Mouse (Mus musculus) left cerebral cortex, postnatal 36 days (tissue): ENCODE results near the gene Fis1. TPM values are rescaled to one million over a fixed set of nuclear protein-coding genes. Genes with fewer than 3 reads are reported as not detected.
A peak's percentile ranks its signal among the peaks of the same experiment; 100 is the strongest.

Experiments used
- DNase-seq, 2 experiments: peaks; one replicate each; pipeline ENCODE4 v3.0.0; 2021 to 2022; ENCODE audit warnings: low spot score in 2 of 2, mixed read lengths in 1 of 2
- intact Hi-C: fragments of 180-260 bp; cut with DNase I; formaldehyde crosslinking; loops from one replicate; pipeline ENCODE4 v1.15.1; 2025
- microRNA-seq: library from miRNA; unstranded; fragments of <30 nt; microRNA quantifications from one replicate; pipeline ENCODE4 v1.2.0, GENCODE M21; 2022
- total RNA-seq, 2 experiments: library from RNA; stranded (reverse); gene quantifications; 2 replicates each; pipeline ENCODE4 v1.2.3; 2021

The Fis1 gene
- total RNA-seq, 2 experiments from 2014 or later: 250 to 282 TPM

- intact Hi-C loops: no loop called here
- no peak for DNase-seq
Measured at GRCm38 (mm10) chr5:137007276-137007675, 54.2 kb downstream of the Fis1 start.

GRCm38 (mm10) chr5:137009988-137010387 lies 56.9 kb downstream of the Fis1 start:
- intact Hi-C loops: no loop called here
- DNase-seq: peak in 1 of 2 experiments; percentile 39

DNA sequence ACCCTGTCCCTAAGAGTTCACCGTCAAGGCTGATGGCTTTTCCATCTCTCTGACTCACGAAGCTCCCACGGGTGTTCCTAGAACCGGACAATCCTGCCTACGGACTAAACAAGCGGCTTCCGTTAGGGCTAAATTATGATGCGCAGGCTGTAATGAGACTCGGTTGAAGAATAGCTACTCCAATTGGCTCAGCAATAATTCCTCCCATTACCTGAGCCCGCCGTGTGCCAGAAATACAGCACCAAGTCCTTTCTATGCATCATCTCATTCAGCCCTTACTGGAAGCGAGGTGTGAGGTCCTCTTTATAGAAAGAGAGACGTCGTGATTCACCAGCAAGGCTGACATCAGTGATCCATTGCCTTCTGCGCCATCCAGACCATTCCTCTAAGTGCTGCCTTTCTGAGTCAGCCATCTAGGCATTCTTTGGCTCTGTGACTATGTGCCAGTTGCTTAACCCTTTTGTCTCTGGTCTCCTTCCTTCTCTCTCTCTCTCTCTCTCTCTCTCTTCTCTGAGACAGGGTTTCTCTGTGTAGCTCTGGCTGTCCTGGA lies 59.4 kb downstream of the Fis1 start:
- intact Hi-C loops: no loop called here
- no peak for DNase-seq

Small RNA genes lying within 50 kb of the gene (microRNA-seq; reads per million reads assigned to microRNA genes)
- gene Mir702: 479 reads per million, percentile 71 among the genes with 10 or more reads in this experiment

Other genes starting within 250 kb of the Fis1 start
- 10 to 100 TPM in 1 of 2 experiments, 1 to 10 TPM in 1; 8.3 to 13.7 TPM for gene Col26a1, start 70.1 kb upstream of the Fis1 start, total RNA-seq
- gene Ift22, start 45.1 kb upstream of the Fis1 start, total RNA-seq: 100 to 1,000 TPM in 1 of 2 experiments, 10 to 100 TPM in 1; 86.1 to 105 TPM
- gene Cldn15, start 13.3 kb downstream of the Fis1 start, total RNA-seq: not detected
- gene Plod3, start 33.7 kb downstream of the Fis1 start, total RNA-seq: 10 to 100 TPM; 30.4 to 40.3 TPM
- gene Znhit1, start 34.7 kb downstream of the Fis1 start, total RNA-seq: 10 to 100 TPM; 90.3 to 90.8 TPM
- 100 to 1,000 TPM; 358 to 374 TPM for gene Vgf, start 73.1 kb downstream of the Fis1 start, total RNA-seq
- 100 to 1,000 TPM; 315 to 338 TPM for gene Ap1s1, start 92.9 kb downstream of the Fis1 start, total RNA-seq
- under 1 TPM; 0.57 to 0.91 TPM for gene Serpine1, start 119.0 kb downstream of the Fis1 start, total RNA-seq
- 1 to 10 TPM; 4.3 to 5.2 TPM for gene Trim56, start 162.9 kb downstream of the Fis1 start, total RNA-seq
- not detected for gene Muc3, start 196.0 kb downstream of the Fis1 start, total RNA-seq